ENCODE assay signal across 23 mouse cellular contexts in genomic region chr4:12501086-12501485, GRCm38 (mm10).
"Had no signal": no experiment of that assay in that cellular context is flagged by ENCODE, and none has a peak within 500 bp of the region (broad histone marks: within the 10 kb centered on the region; RNA-seq: fewer than 3 reads in every experiment).

No protein-coding gene starts in this region.

- H3K27me3 ChIP-seq: limb, embryonic 12.5 days; limb, embryonic 15.5 days; liver, embryonic 13.5 days; megakaryocyte, embryonic 14.5 days; neural tube, embryonic 12.5 days; neural tube, embryonic 15.5 days; stomach, embryonic 15.5 days had no signal

- H3K4me3 ChIP-seq: layer of hippocampus, adult 2 months; left cerebral cortex, adult 2 months; limb, embryonic 12.5 days; limb, embryonic 15.5 days; liver, embryonic 13.5 days; megakaryocyte, embryonic 14.5 days; midbrain, embryonic 10.5 days; neural tube, embryonic 12.5 days; neural tube, embryonic 15.5 days; stomach, embryonic 15.5 days had no signal

- H3K4me1 ChIP-seq: liver, embryonic 13.5 days; megakaryocyte, embryonic 14.5 days; neural tube, embryonic 12.5 days; stomach, embryonic 15.5 days had no signal

- DNase-seq: kidney, adult 18-20 months; kidney, adult 9 months; kidney, postnatal 14 days; layer of hippocampus, postnatal 36 days; left cerebral cortex, postnatal 4 days; liver, embryonic 13.5 days; lung, adult 2 months; lung, postnatal 14 days; lung, postnatal 4 days; midbrain, embryonic 14.5 days; right cerebral cortex, adult 18-20 months; right cerebral cortex, postnatal 14 days; right cerebral cortex, postnatal 4 days; thymus, postnatal 25 days had no signal

- H3K4me2 ChIP-seq: limb, embryonic 12.5 days; limb, embryonic 15.5 days; liver, embryonic 13.5 days; neural tube, embryonic 12.5 days; neural tube, embryonic 15.5 days; stomach, embryonic 15.5 days had no signal

- H3K9ac ChIP-seq: limb, embryonic 12.5 days; limb, embryonic 15.5 days; liver, embryonic 13.5 days; neural tube, embryonic 12.5 days; neural tube, embryonic 15.5 days; stomach, embryonic 15.5 days had no signal

- H3K36me3 ChIP-seq: limb, embryonic 12.5 days; limb, embryonic 15.5 days; liver, embryonic 13.5 days; midbrain, embryonic 10.5 days; neural tube, embryonic 12.5 days; neural tube, embryonic 15.5 days; stomach, embryonic 15.5 days had no signal

- H3K27ac ChIP-seq: layer of hippocampus, adult 2 months; left cerebral cortex, adult 2 months; limb, embryonic 12.5 days; limb, embryonic 15.5 days; liver, embryonic 13.5 days; midbrain, embryonic 10.5 days; neural tube, embryonic 12.5 days; neural tube, embryonic 15.5 days; stomach, embryonic 15.5 days had no signal

- H3K9me3 ChIP-seq: limb, embryonic 12.5 days; limb, embryonic 15.5 days; liver, embryonic 13.5 days; midbrain, embryonic 10.5 days; neural tube, embryonic 12.5 days; neural tube, embryonic 15.5 days; stomach, embryonic 15.5 days had no signal
